Mouse (Mus musculus) stomach, embryonic 14.5 days (tissue): ENCODE measurements around the gene Stambpl1. TPM values are rescaled to one million over a fixed set of nuclear protein-coding genes. Genes with fewer than 3 reads are reported as not detected.

Experiments
- ATAC-seq: fragments of 200-750 bp; cut with Nextera tagmentation; 2 replicates; pipeline ENCODE4 v1.8.0; 2017; ENCODE audit warnings: low read depth, moderate TSS enrichment; ENCODE audit not compliant: insufficient number of reproducible peaks, insufficient read depth, low FRiP score
- H3K27ac ChIP-seq: fragments of 300-500 bp; sonication (generic); 2 replicates; pipeline ENCODE4 v1.5.1; 2014; ENCODE audit warnings: mild to moderate bottlenecking, low read length, moderate library complexity, mixed read lengths
- H3K27me3 ChIP-seq: fragments of 300-500 bp; sonication (generic); 2 replicates; pipeline ENCODE4 v1.6.1; 2014; ENCODE audit warnings: low read length, control low read depth, mixed read lengths; ENCODE audit not compliant: control insufficient read depth, insufficient read depth
- H3K36me3 ChIP-seq: fragments of 300-500 bp; sonication (generic); 2 replicates; pipeline ENCODE4 v1.6.1; 2014; ENCODE audit warnings: mild to moderate bottlenecking, control low read depth, low read length, moderate library complexity, mixed read lengths; ENCODE audit not compliant: control insufficient read depth, insufficient read depth
- H3K4me1 ChIP-seq: fragments of 300-500 bp; sonication (generic); 2 replicates; pipeline ENCODE4 v1.6.1; 2014; ENCODE audit warnings: low read length, control low read depth, mixed read lengths; ENCODE audit not compliant: control insufficient read depth, insufficient read depth
- H3K4me2 ChIP-seq: fragments of 300-500 bp; sonication (generic); replicated peaks from 2 replicates; pipeline ENCODE4 v1.6.1; 2014; ENCODE audit warnings: low read depth, low read length, control low read depth
- H3K4me3 ChIP-seq: fragments of 300-500 bp; sonication (generic); 2 replicates; pipeline ENCODE4 v1.5.1; 2014; ENCODE audit warnings: low read depth, low read length, control low read depth
- H3K9ac ChIP-seq: fragments of 300-500 bp; sonication (generic); replicated peaks from 2 replicates; pipeline ENCODE4 v1.6.1; 2014; ENCODE audit warnings: low read depth, mild to moderate bottlenecking, control low read depth, low read length, moderate library complexity, mixed read lengths
- H3K9me3 ChIP-seq: fragments of 300-500 bp; sonication (generic); 2 replicates; pipeline ENCODE4 v1.6.1; 2016; ENCODE audit warnings: low read depth, low read length, control low read depth; ENCODE audit not compliant: control insufficient read depth
- WGBS: fragments of 180-500 bp; shearing (Covaris S2); extraction: QIAGEN DNeasy Blood & Tissue Kit; methylation state at CpG from one replicate; pipeline ENCODE4 v1.1.7; 2014; 5-methylcytosine and 5-hydroxymethylcytosine counted together
- polyA plus RNA-seq: library from polyadenylated mRNA; unstranded; fragments of >200 nt; fragmentation: Nextera tagmentation; extraction: Ambion mirVana; gene quantifications from 2 replicates; pipeline ENCODE4 v1.2.1, GENCODE M21; 2014

Stambpl1 gene
- polyA plus RNA-seq, 1 experiment from 2014 or later, result 7.4 TPM

- peaks cover 4% of the 10 kb centered on the region; the same call in 1 of the 2 replicates for H3K36me3 ChIP-seq
- no peaks in the 10 kb centered on the region for H3K4me1 ChIP-seq
- no peaks in the 10 kb centered on the region for H3K27me3 ChIP-seq
- no peaks in the 10 kb centered on the region for H3K9me3 ChIP-seq
- no peak overlapping the region for H3K9ac ChIP-seq
- no peak overlapping the region for H3K4me3 ChIP-seq
- 82% methylated on average over 5 of the region's 5 CpGs for WGBS
- ATAC-seq, result no peak
- no peak overlapping the region for H3K27ac ChIP-seq
- no peak overlapping the region for H3K4me2 ChIP-seq
These were observed 48.4 kb downstream of the Stambpl1 start for GRCm38 (mm10) chr19:34240273-34241039.

GRCm38 (mm10) chr19:34241247-34241915 lies 49.4 kb downstream of the Stambpl1 start:
- H3K4me1 ChIP-seq, result no peaks in the 10 kb centered on the region
- peaks cover 4% of the 10 kb centered on the region; the same call in 1 of the 2 replicates for H3K36me3 ChIP-seq
- no peak overlapping the region for H3K4me3 ChIP-seq
- H3K9me3 ChIP-seq, result no peaks in the 10 kb centered on the region
- no peak overlapping the region for H3K27ac ChIP-seq
- no peaks in the 10 kb centered on the region for H3K27me3 ChIP-seq
- H3K9ac ChIP-seq, result no peak overlapping the region
- WGBS, result 64% methylated on average over 15 of the region's 15 CpGs
- ATAC-seq, result no peak
- H3K4me2 ChIP-seq, result no peak overlapping the region

- no peak overlapping the region for H3K4me3 ChIP-seq
- H3K4me2 ChIP-seq, result no peak overlapping the region
- H3K4me1 ChIP-seq, result no peaks in the 10 kb centered on the region
- no peaks in the 10 kb centered on the region for H3K27me3 ChIP-seq
- no peak for ATAC-seq
- H3K27ac ChIP-seq, result no peak overlapping the region
- H3K9me3 ChIP-seq, result no peaks in the 10 kb centered on the region
- no peak overlapping the region for H3K9ac ChIP-seq
- H3K36me3 ChIP-seq, result peaks cover 4% of the 10 kb centered on the region; the same call in 1 of the 2 replicates
These were observed 50.9 kb downstream of the Stambpl1 start for GRCm38 (mm10) chr19:34242925-34243324.

- no peak overlapping the region for H3K4me2 ChIP-seq
- no peaks in the 10 kb centered on the region for H3K4me1 ChIP-seq
- 14% methylated on average over 6 of the region's 6 CpGs for WGBS
- no peak overlapping the region for H3K4me3 ChIP-seq
- no peaks in the 10 kb centered on the region for H3K9me3 ChIP-seq
- H3K9ac ChIP-seq, result no peak overlapping the region
- ATAC-seq, result no peak
- no peaks in the 10 kb centered on the region for H3K27me3 ChIP-seq
- H3K27ac ChIP-seq, result no peak overlapping the region
- peaks cover 4% of the 10 kb centered on the region; the same call in 1 of the 2 replicates for H3K36me3 ChIP-seq
These were observed 52.0 kb downstream of the Stambpl1 start for GRCm38 (mm10) chr19:34244056-34244455.

DNA sequence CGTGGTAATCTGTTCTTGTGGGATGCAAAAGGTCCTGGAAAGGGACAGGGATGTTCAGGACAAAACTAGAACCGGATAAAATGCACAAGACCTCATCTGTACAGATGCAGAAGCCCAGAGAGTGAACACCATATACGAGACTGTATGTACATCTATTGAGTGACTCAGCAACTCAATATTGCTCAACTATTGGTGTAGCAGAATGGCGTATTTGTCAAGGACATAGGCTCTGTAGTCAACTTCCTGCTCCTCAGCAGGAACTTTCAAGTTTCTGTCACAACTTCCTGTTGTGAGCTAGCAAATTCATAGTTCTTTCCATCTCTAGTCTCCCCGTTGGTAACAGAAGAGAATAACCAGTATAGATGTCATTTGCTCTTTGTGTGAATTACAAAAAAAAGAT lies 56.5 kb downstream of the Stambpl1 start:
- Histone ChIP-seq H3K27ac (no peak overlapping the region), H3K27me3 (no peaks in the 10 kb centered on the region), H3K4me1 (no peaks in the 10 kb centered on the region), H3K4me3 (no peak overlapping the region), H3K9ac (no peak overlapping the region), H3K4me2 (no peak overlapping the region), H3K36me3 (no peaks in the 10 kb centered on the region), H3K9me3 (no peaks in the 10 kb centered on the region)
- ATAC-seq, result no peak
- WGBS, result 81% methylated on average over 5 of the region's 5 CpGs

DNA sequence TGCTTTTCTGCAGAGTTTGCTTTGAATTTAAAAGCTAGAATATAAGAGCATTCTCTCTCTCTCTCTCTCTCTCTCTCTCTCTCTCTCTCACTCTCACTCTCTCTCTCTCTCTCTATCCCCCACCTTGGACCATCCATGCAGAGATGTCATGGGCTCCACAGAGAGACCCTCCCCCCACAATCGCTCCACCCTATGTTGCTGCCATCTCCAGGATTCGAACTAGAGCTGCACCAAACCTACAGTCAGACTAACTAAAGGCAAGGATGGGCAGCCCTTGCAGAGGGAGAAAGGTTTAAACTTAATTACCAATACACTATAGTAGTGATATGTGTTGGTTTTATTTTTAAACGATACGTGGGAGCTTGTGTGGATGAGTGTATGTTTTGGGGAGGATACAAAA lies 58.6 kb downstream of the Stambpl1 start:
- no peak for ATAC-seq
- H3K27ac ChIP-seq, result no peak overlapping the region
- H3K36me3 ChIP-seq, result no peaks in the 10 kb centered on the region
- no peak overlapping the region for H3K4me3 ChIP-seq
- no peaks in the 10 kb centered on the region for H3K9me3 ChIP-seq
- H3K27me3 ChIP-seq, result no peaks in the 10 kb centered on the region
- WGBS, result 85% methylated on average over 4 of the region's 4 CpGs
- H3K4me1 ChIP-seq, result no peaks in the 10 kb centered on the region
- no peak overlapping the region for H3K4me2 ChIP-seq
- no peak overlapping the region for H3K9ac ChIP-seq

DNA sequence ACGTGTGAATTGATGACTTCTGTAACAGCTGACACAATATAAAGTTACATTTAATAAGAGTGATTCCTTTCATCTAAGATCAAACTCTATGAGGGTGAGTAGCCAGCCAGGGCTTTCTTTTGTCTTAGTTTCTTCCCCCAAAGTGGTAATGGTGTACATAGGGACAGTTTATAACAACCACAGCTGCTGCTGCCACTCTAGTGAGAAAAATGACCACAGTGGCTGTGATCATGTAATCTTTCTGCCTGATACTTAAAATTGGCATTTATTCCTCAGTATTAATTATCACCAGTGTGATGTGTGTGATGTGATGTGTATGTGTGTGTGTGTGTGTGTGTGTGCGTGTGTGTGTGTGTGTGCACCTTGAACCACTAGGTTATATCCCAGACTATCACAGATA lies 59.9 kb downstream of the Stambpl1 start:
- peak overlapping the region; percentile 27; the same call in 1 of the 2 replicates for H3K4me3 ChIP-seq
- peak overlapping the region; percentile 31 for H3K4me2 ChIP-seq
- H3K36me3 ChIP-seq, result no peaks in the 10 kb centered on the region
- H3K4me1 ChIP-seq, result no peaks in the 10 kb centered on the region
- H3K27ac ChIP-seq, result no peak overlapping the region
- H3K9ac ChIP-seq, result no peak overlapping the region
- no peaks in the 10 kb centered on the region for H3K27me3 ChIP-seq
- 69% methylated on average over 2 of the region's 2 CpGs for WGBS
- no peaks in the 10 kb centered on the region for H3K9me3 ChIP-seq
- ATAC-seq, result no peak

GRCm38 (mm10) chr19:34252450-34252849 lies 60.4 kb downstream of the Stambpl1 start:
- Histone ChIP-seq H3K36me3 (no peaks in the 10 kb centered on the region), H3K27ac (peak overlapping the region; percentile 39; the same call in 1 of the 2 replicates), H3K9ac (no peak overlapping the region), H3K9me3 (no peaks in the 10 kb centered on the region), H3K4me3 (peak overlapping the region; percentile 27), H3K4me1 (no peaks in the 10 kb centered on the region), H3K27me3 (no peaks in the 10 kb centered on the region), H3K4me2 (peak overlapping the region; percentile 31; the same call in 1 of the 2 replicates)
- 66% methylated on average over 9 of the region's 9 CpGs for WGBS
- no peak for ATAC-seq
